Mouse (Mus musculus): ENCODE measurements at regions not wholly inside any gene's neighbourhood (a gene's known extent, or its start where the extent isn't known, plus 50 kb on each side); places are given as distances from the start of the nearest gene placed in this dataset.
"Not testable (repeated sequence)": the region's sequence is repeated elsewhere in the genome, so short reads cannot be mapped to it uniquely, and the experiment has no call there.

DNA sequence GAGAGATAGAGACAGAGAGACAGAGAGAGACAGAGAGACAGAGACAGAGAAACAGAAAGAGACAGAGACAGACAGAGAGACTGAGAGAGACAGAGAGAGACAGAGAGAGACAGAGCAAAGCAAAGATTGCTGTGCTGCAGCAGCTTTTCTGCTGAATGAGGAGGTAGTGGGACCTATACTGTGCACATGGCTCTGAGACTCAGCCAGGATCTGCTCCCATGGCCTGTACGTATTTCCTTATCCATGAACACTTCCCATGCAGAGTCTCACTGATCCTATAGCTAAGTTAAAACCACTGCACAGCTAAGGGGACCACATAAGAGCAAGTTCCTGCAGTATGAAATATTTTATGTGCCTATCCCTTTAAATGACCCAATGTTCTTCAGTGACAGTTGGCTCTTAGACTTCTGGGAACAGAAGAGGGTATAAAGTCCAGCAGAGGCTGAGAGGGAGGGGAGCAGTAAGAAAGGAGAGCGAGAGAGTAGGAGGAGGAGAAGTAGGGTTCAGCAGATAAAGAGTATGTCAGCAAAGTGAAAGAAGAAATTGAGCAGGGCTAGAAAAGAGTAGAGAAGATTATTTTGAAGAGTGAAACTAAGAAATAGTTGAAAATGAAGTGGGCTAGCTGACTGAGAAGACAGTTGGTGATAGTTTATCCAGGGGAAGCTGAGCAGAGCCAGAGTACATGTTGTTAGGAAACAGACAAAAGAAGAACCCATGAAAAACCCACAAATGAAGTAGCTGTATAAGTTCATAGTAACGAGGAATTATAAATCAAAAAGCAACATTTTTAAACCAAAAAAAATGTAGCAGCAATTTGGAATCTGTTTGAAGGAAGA, 61.4 kb upstream of the Ptger2 start:
- peak; percentile 70 for ATAC-seq (replicated peaks; ENCODE audit: poor library complexity, severe bottlenecking)

- ATAC-seq (replicated peaks; ENCODE audit: poor library complexity, severe bottlenecking) = not testable (repeated sequence)
Measured at GRCm38 (mm10) chr14:44921786-44922185, 62.6 kb upstream of the Ptgdr start.

- peak; percentile 90 for ATAC-seq (replicated peaks; ENCODE audit: poor library complexity, severe bottlenecking)
Measured at GRCm38 (mm10) chr14:44919389-44919788, 60.2 kb upstream of the Ptgdr start.

DNA sequence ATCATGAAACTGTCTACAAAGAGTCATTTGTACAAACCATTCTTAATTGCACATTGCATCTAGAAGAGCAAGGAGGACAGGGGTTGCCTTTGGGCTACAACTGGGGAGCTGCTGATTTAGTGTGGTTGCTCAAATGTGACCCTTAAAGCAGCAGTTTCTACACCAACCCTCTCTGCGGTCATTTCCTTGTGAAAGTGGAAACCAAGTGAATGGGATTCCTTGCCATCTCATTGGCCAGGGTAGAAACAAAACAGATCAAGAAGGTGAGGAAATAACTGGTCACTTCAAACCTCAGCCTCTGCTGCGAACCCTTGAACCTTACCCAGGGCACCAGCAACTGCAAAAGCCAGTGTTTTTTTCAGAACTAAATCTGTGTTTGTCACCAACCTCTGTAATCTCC, 56.5 kb upstream of the Ptgdr start:
- ATAC-seq (replicated peaks; ENCODE audit: poor library complexity, severe bottlenecking) = peak; percentile 72

DNA sequence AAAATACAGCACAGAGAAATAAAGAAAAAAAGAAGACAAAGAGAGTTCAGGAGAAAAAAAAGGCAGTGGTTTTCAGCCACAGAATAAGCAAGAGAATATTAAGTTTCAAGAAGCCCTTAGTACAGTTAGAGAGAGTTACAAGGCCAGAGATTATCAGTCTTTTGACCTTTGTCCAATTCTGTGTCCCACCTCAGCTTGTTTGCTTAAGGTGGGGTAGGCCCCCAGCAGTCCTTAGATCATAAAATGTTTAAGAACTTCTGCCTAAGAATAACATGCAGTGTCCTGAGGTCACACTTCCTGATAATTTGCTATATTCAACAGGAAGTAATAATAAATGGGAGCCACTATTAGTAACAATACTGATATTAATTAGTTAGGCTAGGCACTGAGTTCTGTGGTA, 53.6 kb upstream of the Ptgdr start:
- no peak for ATAC-seq (replicated peaks; ENCODE audit: poor library complexity, severe bottlenecking)

All from granulocyte monocyte progenitor cell, adult 5-6 weeks (primary cell).